Mouse (Mus musculus) limb, embryonic 15.5 days (tissue): ENCODE results near the gene Slc9a6. TPM values are rescaled to one million over a fixed set of nuclear protein-coding genes. Genes with fewer than 3 reads are reported as not detected.

Experiments used
- ATAC-seq: fragments of 200-750 bp; cut with Nextera tagmentation; 2 replicates; pipeline ENCODE4 v1.8.0; 2017; ENCODE audit warnings: low read depth, moderate TSS enrichment; ENCODE audit not compliant: insufficient number of reproducible peaks, low FRiP score, low TSS enrichment
- H3K27ac ChIP-seq: fragments of 300-500 bp; sonication (generic); 2 replicates; pipeline ENCODE4 v1.5.1; 2015; ENCODE audit warnings: moderate library complexity, mild to moderate bottlenecking, inconsistent platforms
- H3K27me3 ChIP-seq: fragments of 300-500 bp; sonication (generic); 2 replicates; pipeline ENCODE4 v1.6.1; 2015; ENCODE audit warnings: inconsistent platforms
- H3K36me3 ChIP-seq: fragments of 300-500 bp; sonication (generic); 2 replicates; pipeline ENCODE4 v1.6.1; 2015; ENCODE audit warnings: inconsistent platforms
- H3K4me1 ChIP-seq: fragments of 300-500 bp; sonication (generic); 2 replicates; pipeline ENCODE4 v1.6.1; 2015; ENCODE audit warnings: inconsistent platforms
- H3K4me2 ChIP-seq: fragments of 300-500 bp; sonication (generic); 2 replicates; pipeline ENCODE4 v1.6.1; 2015; ENCODE audit warnings: mild to moderate bottlenecking, inconsistent platforms
- H3K4me3 ChIP-seq: fragments of 300-500 bp; sonication (generic); 2 replicates; pipeline ENCODE4 v1.5.1; 2015; ENCODE audit warnings: mild to moderate bottlenecking, inconsistent platforms
- H3K9ac ChIP-seq: fragments of 300-500 bp; sonication (generic); 2 replicates; pipeline ENCODE4 v1.6.1; 2015; ENCODE audit warnings: inconsistent platforms
- H3K9me3 ChIP-seq: fragments of 300-500 bp; sonication (generic); 2 replicates; pipeline ENCODE4 v1.6.1; 2016; ENCODE audit warnings: inconsistent platforms
- WGBS: fragments of 180-500 bp; shearing (Covaris S2); methylation state at CpG from one replicate; pipeline ENCODE4 v1.1.7; 2015; 5-methylcytosine and 5-hydroxymethylcytosine counted together
- microRNA-seq: library from miRNA; unstranded; fragments of <30 nt; microRNA quantifications from one replicate; pipeline ENCODE4, GENCODE M21; 2016
- polyA plus RNA-seq: library from polyadenylated mRNA; unstranded; fragments of >200 nt; fragmentation: Nextera tagmentation; extraction: Ambion mirVana; gene quantifications from 2 replicates; pipeline ENCODE4 v1.2.1, GENCODE M21; 2015

The Slc9a6 gene
- polyA plus RNA-seq, 1 experiment from 2014 or later = 16.7 TPM

- ATAC-seq = no peak
- H3K36me3 ChIP-seq = no peaks in the 10 kb centered on the region
- no peak overlapping the region for H3K27ac ChIP-seq
- H3K4me3 ChIP-seq = no peak overlapping the region
- WGBS = 62% methylated on average over 8 of the region's 8 CpGs
- no peaks in the 10 kb centered on the region for H3K4me1 ChIP-seq
- no peaks in the 10 kb centered on the region for H3K27me3 ChIP-seq
- H3K9ac ChIP-seq = no peak overlapping the region
- no peak overlapping the region for H3K4me2 ChIP-seq
- H3K9me3 ChIP-seq = no peaks in the 10 kb centered on the region
These were observed 94.5 kb downstream of the Slc9a6 start for GRCm38 (mm10) chrX:56703965-56704562.

- no peak overlapping the region for H3K4me2 ChIP-seq
- H3K27ac ChIP-seq = no peak overlapping the region
- H3K36me3 ChIP-seq = no peaks in the 10 kb centered on the region
- no peak overlapping the region for H3K4me3 ChIP-seq
- no peaks in the 10 kb centered on the region for H3K9me3 ChIP-seq
- H3K9ac ChIP-seq = no peak overlapping the region
- H3K4me1 ChIP-seq = no peaks in the 10 kb centered on the region
- H3K27me3 ChIP-seq = no peaks in the 10 kb centered on the region
- no peak for ATAC-seq
- 75% methylated on average over 6 of the region's 6 CpGs for WGBS
These were observed 99.2 kb downstream of the Slc9a6 start for GRCm38 (mm10) chrX:56708592-56709370.

GRCm38 (mm10) chrX:56710522-56710921 lies 101.0 kb downstream of the Slc9a6 start:
- Histone ChIP-seq H3K27me3 (no peaks in the 10 kb centered on the region), H3K36me3 (no peaks in the 10 kb centered on the region), H3K27ac (no peak overlapping the region), H3K4me1 (no peaks in the 10 kb centered on the region), H3K4me2 (no peak overlapping the region), H3K9me3 (no peaks in the 10 kb centered on the region), H3K9ac (no peak overlapping the region), H3K4me3 (no peak overlapping the region)
- 88% methylated on average over 1 of the region's 1 CpGs for WGBS
- no peak for ATAC-seq

GRCm38 (mm10) chrX:56712666-56713065 lies 103.1 kb downstream of the Slc9a6 start:
- no peaks in the 10 kb centered on the region for H3K9me3 ChIP-seq
- 68% methylated on average over 1 of the region's 1 CpGs for WGBS
- ATAC-seq = no peak
- H3K4me3 ChIP-seq = no peak overlapping the region
- H3K36me3 ChIP-seq = no peaks in the 10 kb centered on the region
- H3K27ac ChIP-seq = no peak overlapping the region
- H3K9ac ChIP-seq = no peak overlapping the region
- H3K27me3 ChIP-seq = no peaks in the 10 kb centered on the region
- H3K4me1 ChIP-seq = no peaks in the 10 kb centered on the region
- H3K4me2 ChIP-seq = no peak overlapping the region

Small RNA genes lying within 50 kb of the gene (microRNA-seq; reads per million reads assigned to microRNA genes)
- 0.61 reads per million for gene Mir5116

Other genes starting within 250 kb of the Slc9a6 start
- gene Smim10l2a, start 235.2 kb upstream of the Slc9a6 start, polyA plus RNA-seq = 4.9 and 6.1 TPM in 2 replicates
- 2.2 and 2.8 TPM in 2 replicates for gene Gm2174, start 161.8 kb upstream of the Slc9a6 start, polyA plus RNA-seq
- 28.8 and 29.7 TPM in 2 replicates for gene Ints6l, start 154.9 kb upstream of the Slc9a6 start, polyA plus RNA-seq
- not detected in 2 replicates for gene Gm10477, start 85.0 kb upstream of the Slc9a6 start, polyA plus RNA-seq
- not detected in 2 replicates for gene Gm648, start 60.2 kb upstream of the Slc9a6 start, polyA plus RNA-seq
- 24.3 and 24.5 TPM in 2 replicates for gene Mmgt1, start 11.7 kb upstream of the Slc9a6 start, polyA plus RNA-seq
- 143 and 368 TPM in 2 replicates for gene Fhl1, start 122.0 kb downstream of the Slc9a6 start, polyA plus RNA-seq
- 3.3 and 3.7 TPM in 2 replicates for gene Map7d3, start 212.6 kb downstream of the Slc9a6 start, polyA plus RNA-seq